Mouse (Mus musculus) ES-E14 (cell line): ENCODE data around the gene Bola2. TPM values are rescaled to one million over a fixed set of nuclear protein-coding genes. Genes with fewer than 3 reads are reported as not detected.

Source experiments
- DNase-seq: peaks from one replicate; pipeline ENCODE4 v3.0.0-alpha.2; 2013; ENCODE audit warnings: low read depth, low spot score
- H3K27ac ChIP-seq: 2 replicates; pipeline ENCODE4 v1.5.1; 2012; ENCODE audit warnings: low read depth, mild to moderate bottlenecking, low read length, moderate library complexity, mixed read lengths; ENCODE audit not compliant: poor library complexity, insufficient read depth, severe bottlenecking
- H3K36me3 ChIP-seq: 2 replicates; pipeline ENCODE4 v1.6.1; 2012; ENCODE audit warnings: mild to moderate bottlenecking, low read length, moderate library complexity, mixed read lengths; ENCODE audit not compliant: control insufficient read depth, poor library complexity, insufficient read depth, severe bottlenecking
- H3K4me1 ChIP-seq, 2 experiments: fragments of 150-350 bp in 1 of 2; sonication (generic) in 1 of 2; 2 replicates each; pipeline ENCODE4 v1.6.1; 2012; ENCODE audit warnings: low read length in 2 of 2, mild to moderate bottlenecking in 1 of 2, mixed read lengths in 1 of 2; ENCODE audit not compliant: control insufficient read depth in 2 of 2, insufficient read depth in 2 of 2, poor library complexity in 1 of 2
- H3K4me3 ChIP-seq, 2 experiments: fragments of 150-350 bp in 1 of 2; sonication (generic) in 1 of 2; 2 replicates each; pipeline ENCODE4 v1.5.1; 2012; ENCODE audit warnings: low read length in 2 of 2, low read depth in 1 of 2, mild to moderate bottlenecking in 1 of 2, mixed read lengths in 1 of 2; ENCODE audit not compliant: insufficient read depth in 1 of 2, poor library complexity in 1 of 2, severe bottlenecking in 1 of 2
- H3K9ac ChIP-seq: 2 replicates; pipeline ENCODE4 v1.6.1; 2012; ENCODE audit warnings: low read depth, mild to moderate bottlenecking, low read length, mixed read lengths; ENCODE audit not compliant: poor library complexity, insufficient read depth, severe bottlenecking
- H3K9me3 ChIP-seq: fragments of 150-350 bp; sonication (generic); 2 replicates; pipeline ENCODE4 v1.6.1; 2012; ENCODE audit warnings: low read depth, mild to moderate bottlenecking, low read length; ENCODE audit not compliant: control insufficient read depth, insufficient read depth
- CHD2 ChIP-seq: IDR thresholded peaks from 2 replicates; pipeline ENCODE4 v1.6.1; 2014; ENCODE audit warnings: mild to moderate bottlenecking, low read depth, low read length, inconsistent platforms
- HCFC1 ChIP-seq: IDR thresholded peaks from 2 replicates; pipeline ENCODE4 v1.6.1; 2012; ENCODE audit warnings: low read length, inconsistent platforms, borderline replicate concordance; ENCODE audit not compliant: insufficient read depth
- MAFK ChIP-seq: IDR thresholded peaks from 2 replicates; pipeline ENCODE4 v1.6.1; 2014; ENCODE audit warnings: mild to moderate bottlenecking, low read depth, low read length, inconsistent platforms; ENCODE audit not compliant: insufficient read depth
- ZC3H11A ChIP-seq: IDR thresholded peaks from 2 replicates; pipeline ENCODE4 v1.6.1; 2012; ENCODE audit warnings: low read depth, mild to moderate bottlenecking, inconsistent platforms, low read length, borderline replicate concordance
- ZNF384 ChIP-seq: IDR thresholded peaks from 2 replicates; pipeline ENCODE4 v1.6.1; 2012; ENCODE audit warnings: low read depth, low read length, inconsistent platforms
- in situ Hi-C, 2 experiments: fragments of 600-800 bp; cut with MboI; formaldehyde crosslinking; loops; one replicate each; pipeline ENCODE4 v1.15.1; 2025; ENCODE audit warnings: low sequenced_read_pairs in 2 of 2, inconsistent platforms in 1 of 2; ENCODE audit not compliant: unreplicated experiment in 2 of 2
- total RNA-seq: library from RNA; depleted of rRNA; stranded (reverse); fragments of 300-350 nt; gene quantifications from 2 replicates; pipeline ENCODE4 v1.2.3, GENCODE M21; 2012

Gene Bola2
- total RNA-seq, 1 experiment, result 187 TPM

DNA sequence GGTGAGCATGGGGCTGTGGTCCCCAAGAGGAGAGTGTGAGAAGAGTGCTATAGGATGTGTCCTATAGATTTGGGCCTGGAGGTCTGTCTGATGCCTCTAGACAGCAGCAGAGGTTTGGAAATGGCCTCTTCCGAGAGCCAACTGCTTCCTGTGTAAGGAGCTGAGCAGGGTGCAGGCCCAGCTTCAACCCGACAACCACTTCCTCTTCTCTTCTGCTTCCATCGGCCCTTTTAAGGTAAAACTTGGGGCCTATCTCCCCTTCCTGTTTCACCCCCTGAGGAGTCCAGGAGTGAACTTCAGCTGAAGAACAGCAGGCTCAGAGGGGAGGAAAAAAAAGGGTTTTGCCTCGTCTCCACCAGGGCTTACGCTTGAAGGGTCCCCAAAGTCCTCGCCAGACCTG, 7.2 kb downstream of the Bola2 start:
- Histone ChIP-seq H3K4me3 (no peak overlapping the region), H3K9ac (no peak overlapping the region), H3K9me3 (no peaks in the 10 kb centered on the region), H3K27ac (no peak overlapping the region), H3K4me1 (peaks cover 3 to 10% of the 10 kb centered on the region in 2 experiments; a peak in 1 of 4 replicates), H3K36me3 (peaks cover 9% of the 10 kb centered on the region)
- in situ Hi-C loops, result no loop called here
- TF ChIP-seq ZNF384 (no peak), ZC3H11A (no peak), HCFC1 (no peak), MAFK (no peak), CHD2 (no peak)
- no peak for DNase-seq

GRCm38 (mm10) chr7:126702861-126703756, 7.9 kb downstream of the Bola2 start:
- no peak for DNase-seq
- Histone ChIP-seq H3K36me3 (peaks cover 9% of the 10 kb centered on the region), H3K4me1 (peaks cover 3 to 10% of the 10 kb centered on the region in 2 experiments; a peak in 1 of 4 replicates), H3K9ac (no peak overlapping the region), H3K27ac (no peak overlapping the region), H3K4me3 (no peak overlapping the region), H3K9me3 (no peaks in the 10 kb centered on the region)
- no peak for TF ChIP-seq HCFC1
- no peak for TF ChIP-seq MAFK
- no peak for TF ChIP-seq ZC3H11A
- TF ChIP-seq CHD2, result no peak
- no peak for TF ChIP-seq ZNF384
- in situ Hi-C loops, result no loop called here

DNA sequence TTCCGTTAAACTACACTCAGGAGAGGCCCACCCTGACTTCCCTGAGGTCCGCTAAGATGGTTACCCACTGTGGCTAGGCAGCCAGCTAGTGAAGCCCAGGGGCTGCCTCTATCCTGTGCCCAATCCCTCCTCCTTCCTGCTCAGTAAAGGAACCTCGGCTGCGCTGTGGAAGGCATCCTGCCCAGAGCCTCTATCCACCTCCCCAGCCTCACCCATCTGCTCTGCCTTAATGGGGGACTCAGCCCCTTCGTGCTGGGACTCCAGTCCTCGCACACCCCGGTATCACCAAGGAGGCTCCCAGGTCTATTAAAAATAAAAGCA, 8.5 kb downstream of the Bola2 start:
- peaks cover 9% of the 10 kb centered on the region for H3K36me3 ChIP-seq
- no peak overlapping the region for H3K27ac ChIP-seq
- no peak overlapping the region for H3K9ac ChIP-seq
- TF ChIP-seq ZC3H11A (no peak), HCFC1 (no peak), MAFK (no peak), CHD2 (no peak), ZNF384 (no peak)
- DNase-seq, result no peak
- no peaks in the 10 kb centered on the region for H3K9me3 ChIP-seq
- H3K4me3 ChIP-seq, result no peak overlapping the region
- peaks cover 3 to 10% of the 10 kb centered on the region in 2 experiments; a peak in 1 of 4 replicates for H3K4me1 ChIP-seq
- in situ Hi-C loops, result no loop called here

GRCm38 (mm10) chr7:126704121-126704980, 9.2 kb downstream of the Bola2 start:
- Histone ChIP-seq H3K4me1 (peaks cover 3 to 10% of the 10 kb centered on the region in 2 experiments; a peak in 1 of 4 replicates), H3K9me3 (no peaks in the 10 kb centered on the region), H3K27ac (no peak overlapping the region), H3K36me3 (peaks cover 5% of the 10 kb centered on the region), H3K4me3 (peak overlapping the region; percentile 61 to 75), H3K9ac (peak overlapping the region; percentile 32; the same call in 1 of the 2 replicates)
- DNase-seq, result no peak
- no peak for TF ChIP-seq CHD2
- in situ Hi-C loops, result no loop called here
